Comparison of ENCODE assay signal across 7 mouse cellular contexts in the genomic region with DNA sequence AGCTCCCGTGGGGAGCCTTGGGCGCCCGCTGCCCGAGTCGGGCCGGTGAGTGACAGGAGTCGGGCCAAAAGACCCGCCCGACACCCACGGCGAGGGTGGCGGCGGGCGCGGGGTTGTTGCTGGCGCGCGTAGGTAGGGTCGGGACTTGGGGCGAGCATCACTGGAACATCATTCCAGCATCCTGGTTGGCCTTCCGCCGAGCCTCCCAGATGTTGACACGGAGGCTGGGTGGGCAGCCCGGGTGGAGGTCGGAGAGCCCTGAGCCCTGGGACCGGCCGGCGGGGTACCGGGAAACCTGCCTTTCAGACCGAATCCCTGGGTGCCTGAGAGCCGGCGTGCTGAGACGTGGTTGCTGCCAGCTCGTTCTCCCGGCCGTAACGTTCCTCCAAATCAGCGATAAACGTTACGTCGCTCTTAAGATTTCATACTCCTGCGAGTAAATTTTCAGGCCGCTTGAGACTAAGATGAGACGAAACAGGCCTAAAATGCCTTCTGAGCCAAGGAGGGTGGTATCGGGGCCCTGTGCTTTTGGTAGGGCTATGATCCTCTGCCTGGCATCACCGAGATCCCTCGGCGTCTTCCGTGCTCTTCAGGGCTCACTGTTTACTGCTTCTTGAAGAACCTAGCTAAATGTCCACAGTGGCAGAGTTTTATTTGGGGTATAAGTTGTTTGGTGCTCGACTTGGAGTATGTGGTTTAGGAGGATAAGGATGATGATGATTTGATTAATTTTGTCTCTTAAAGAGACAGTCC. TPM values are rescaled to one million over a fixed set of nuclear protein-coding genes. Genes with fewer than 3 reads are reported as not detected.
DNase-seq lines count a peak whose midpoint lies in the region; ATAC-seq lines count a peak whose summit lies in the region.

No protein-coding gene starts in this region.

- ATAC-seq in embryonic facial prominence, embryonic 14.5 days (ENCODE audit: low read depth) = peak; percentile 56
- peak; percentile 58 for ATAC-seq in intestine, embryonic 16.5 days
- peak; percentile 70; the same call in 1 of the 2 replicates for ATAC-seq in midbrain, embryonic 13.5 days

- peak overlapping the region; percentile 80 for H3K4me2 ChIP-seq in embryonic facial prominence, embryonic 14.5 days (ENCODE audit: low read depth, low read length)
- peak overlapping the region; percentile 81 for H3K4me2 ChIP-seq in intestine, embryonic 16.5 days (ENCODE audit: low read depth, low read length)
- peak overlapping the region; percentile 88 for H3K4me2 ChIP-seq in midbrain, embryonic 13.5 days (replicated peaks)

- H3K36me3 ChIP-seq in embryonic facial prominence, embryonic 14.5 days (ENCODE audit: control insufficient read depth, insufficient read depth, low read length) = no peaks in the 10 kb centered on the region
- no peaks in the 10 kb centered on the region for H3K36me3 ChIP-seq in intestine, embryonic 16.5 days (ENCODE audit: control insufficient read depth, insufficient read depth, low read length)
- H3K36me3 ChIP-seq in midbrain, embryonic 13.5 days = no peaks in the 10 kb centered on the region

- peak; percentile 44 to 68 for DNase-seq in kidney, postnatal 25 days
- no peak for DNase-seq in kidney, postnatal 4 days
- peak; percentile 44 for DNase-seq in MN1 (ENCODE audit: low spot score)
- DNase-seq in embryonic facial prominence, embryonic 14.5 days (ENCODE audit: low spot score) = no peak
- no peak for DNase-seq in left cerebral cortex, adult 9 months (ENCODE audit: low spot score in 2 of 2)

- peaks cover 16% of the 10 kb centered on the region for H3K4me1 ChIP-seq in embryonic facial prominence, embryonic 14.5 days (ENCODE audit: control insufficient read depth, insufficient read depth, low read length)
- peaks cover 22% of the 10 kb centered on the region for H3K4me1 ChIP-seq in intestine, embryonic 16.5 days (ENCODE audit: control insufficient read depth, insufficient read depth, low read length)
- H3K4me1 ChIP-seq in midbrain, embryonic 13.5 days (replicated peaks) = peaks cover 40% of the 10 kb centered on the region

- peak overlapping the region; percentile 93 for H3K4me3 ChIP-seq in embryonic facial prominence, embryonic 14.5 days (ENCODE audit: low read depth, low read length)
- peak overlapping the region; percentile 99 for H3K4me3 ChIP-seq in intestine, embryonic 16.5 days (ENCODE audit: low read length)
- H3K4me3 ChIP-seq in midbrain, embryonic 13.5 days (replicated peaks) = peak overlapping the region; percentile 94

- H3K27ac ChIP-seq in embryonic facial prominence, embryonic 14.5 days (replicated peaks; ENCODE audit: low read depth, low read length) = peak overlapping the region; percentile 94
- H3K27ac ChIP-seq in intestine, embryonic 16.5 days (ENCODE audit: low read length) = peak overlapping the region; percentile 95
- peak overlapping the region; percentile 97 for H3K27ac ChIP-seq in midbrain, embryonic 13.5 days

- WGBS in embryonic facial prominence, embryonic 14.5 days = under 1% methylated on average over 25 of the region's 50 CpGs
- under 1% methylated on average over 50 of the region's 50 CpGs for WGBS in intestine, embryonic 16.5 days
- under 1% methylated on average over 50 of the region's 50 CpGs for WGBS in midbrain, embryonic 13.5 days

- H3K9me3 ChIP-seq in embryonic facial prominence, embryonic 14.5 days (ENCODE audit: control insufficient read depth, low read length) = no peaks in the 10 kb centered on the region
- H3K9me3 ChIP-seq in intestine, embryonic 16.5 days (ENCODE audit: control insufficient read depth, low read length) = no peaks in the 10 kb centered on the region
- H3K9me3 ChIP-seq in midbrain, embryonic 13.5 days = no peaks in the 10 kb centered on the region

- peak overlapping the region; percentile 98 for H3K9ac ChIP-seq in embryonic facial prominence, embryonic 14.5 days (ENCODE audit: low read depth, low read length)
- peak overlapping the region; percentile 99 for H3K9ac ChIP-seq in intestine, embryonic 16.5 days (ENCODE audit: low read depth, low read length)
- peak overlapping the region; percentile 98 for H3K9ac ChIP-seq in midbrain, embryonic 13.5 days (replicated peaks)

- no peaks in the 10 kb centered on the region for H3K27me3 ChIP-seq in embryonic facial prominence, embryonic 14.5 days (replicated peaks; ENCODE audit: control insufficient read depth, insufficient read depth, low read length)
- H3K27me3 ChIP-seq in intestine, embryonic 16.5 days (replicated peaks; ENCODE audit: control insufficient read depth, insufficient read depth, low read length) = no peaks in the 10 kb centered on the region
- H3K27me3 ChIP-seq in midbrain, embryonic 13.5 days = no peaks in the 10 kb centered on the region

RNA-seq across cellular contexts. Expression of a gene that starts 0.7 kb away (rescaled TPM):
- polyA plus RNA-seq in embryonic facial prominence, embryonic 14.5 days (2014; fragmentation: Nextera tagmentation; extraction: Ambion mirVana) = 29.0 and 31.5 TPM in 2 replicates
- polyA plus RNA-seq in intestine, embryonic 16.5 days (2015; fragmentation: Nextera tagmentation; extraction: Ambion mirVana) = 37.1 and 40.5 TPM in 2 replicates
- 97.2 and 107 TPM in 2 replicates for polyA plus RNA-seq in midbrain, embryonic 13.5 days (2015; fragmentation: Nextera tagmentation; extraction: Ambion mirVana)

RNA-seq across cellular contexts. Expression of a gene that starts 6.8 kb away (rescaled TPM):
- polyA plus RNA-seq in embryonic facial prominence, embryonic 14.5 days (2014; fragmentation: Nextera tagmentation; extraction: Ambion mirVana) = 0.56 TPM in 1 of 2 replicates, not detected in the other
- 0.07 and 0.54 TPM in 2 replicates for polyA plus RNA-seq in intestine, embryonic 16.5 days (2015; fragmentation: Nextera tagmentation; extraction: Ambion mirVana)
- polyA plus RNA-seq in midbrain, embryonic 13.5 days (2015; fragmentation: Nextera tagmentation; extraction: Ambion mirVana) = 0.36 and 0.95 TPM in 2 replicates

RNA-seq across cellular contexts. Expression of a gene that starts 10.7 kb away (rescaled TPM):
- polyA plus RNA-seq in embryonic facial prominence, embryonic 14.5 days (2014; fragmentation: Nextera tagmentation; extraction: Ambion mirVana) = 8.6 and 12.5 TPM in 2 replicates
- polyA plus RNA-seq in intestine, embryonic 16.5 days (2015; fragmentation: Nextera tagmentation; extraction: Ambion mirVana) = 9.0 and 9.6 TPM in 2 replicates
- 1.7 and 1.8 TPM in 2 replicates for polyA plus RNA-seq in midbrain, embryonic 13.5 days (2015; fragmentation: Nextera tagmentation; extraction: Ambion mirVana)

RNA-seq across cellular contexts. Expression of a gene that starts 17.3 kb away (rescaled TPM):
- polyA plus RNA-seq in embryonic facial prominence, embryonic 14.5 days (2014; fragmentation: Nextera tagmentation; extraction: Ambion mirVana) = 77.7 and 84.8 TPM in 2 replicates
- 34.0 and 35.8 TPM in 2 replicates for polyA plus RNA-seq in intestine, embryonic 16.5 days (2015; fragmentation: Nextera tagmentation; extraction: Ambion mirVana)
- polyA plus RNA-seq in midbrain, embryonic 13.5 days (2015; fragmentation: Nextera tagmentation; extraction: Ambion mirVana) = 13.2 and 13.5 TPM in 2 replicates

RNA-seq across cellular contexts. Expression of a gene that starts 20.1 kb away (rescaled TPM):
- polyA plus RNA-seq in embryonic facial prominence, embryonic 14.5 days (2014; fragmentation: Nextera tagmentation; extraction: Ambion mirVana) = 5.9 and 6.9 TPM in 2 replicates
- 4.5 and 5.0 TPM in 2 replicates for polyA plus RNA-seq in intestine, embryonic 16.5 days (2015; fragmentation: Nextera tagmentation; extraction: Ambion mirVana)
- polyA plus RNA-seq in midbrain, embryonic 13.5 days (2015; fragmentation: Nextera tagmentation; extraction: Ambion mirVana) = 0.66 and 1.3 TPM in 2 replicates

Comparison
In these comparisons a context has a peak if more than half of its experiments do, and no peak if none do; other contexts are left out.
1. DNase-seq: peak in kidney, postnatal 25 days (2 of 2) and MN1 (single experiment); none in kidney, postnatal 4 days (0 of 2), embryonic facial prominence, embryonic 14.5 days (single experiment) and left cerebral cortex, adult 9 months (0 of 2).
2. Peak in every context shown above with its lines, with median percentiles within 50 percentile points of each other: ATAC-seq, H3K27ac ChIP-seq, H3K4me2 ChIP-seq, H3K4me3 ChIP-seq and H3K9ac ChIP-seq.